Mouse (Mus musculus): ENCODE measurements around the gene Sike1. TPM values are rescaled to one million over a fixed set of nuclear protein-coding genes. Genes with fewer than 3 reads are reported as not detected.

The Sike1 gene
- polyA plus RNA-seq, 1 experiment: 20.0 TPM

GRCm38 (mm10) chr3:103020943-103021638 is 25.6 kb downstream of the Sike1 start:
- no peak for TF ChIP-seq POLR2A (IDR thresholded peaks at IDR 0.05; ENCODE audit: low read depth, low read length)
- TF ChIP-seq CTCF (conservative IDR thresholded peaks at IDR 0.05; ENCODE audit: insufficient read depth, insufficient read length, low read depth, low read length): no peak

GRCm38 (mm10) chr3:103026174-103026573 is 30.7 kb downstream of the Sike1 start:
- DNase-seq: no peak
- 92% methylated on average over 1 of the region's 1 CpGs for WGBS
- Histone ChIP-seq H3K27ac (ENCODE audit: insufficient read depth, low read depth, low read length) (no peak overlapping the region), H3K27me3 (replicated peaks; ENCODE audit: control insufficient read depth, insufficient read depth, low read length) (no peaks in the 10 kb centered on the region), H3K36me3 (ENCODE audit: control insufficient read depth, insufficient read depth, low read length) (peaks cover 4% of the 10 kb centered on the region), H3K4me1 (ENCODE audit: control insufficient read depth, insufficient read depth, low read length) (peaks cover 13% of the 10 kb centered on the region; the same call in 1 of the 2 replicates), H3K4me3 (ENCODE audit: insufficient read depth, low read depth, low read length) (no peak overlapping the region)
- no peak for TF ChIP-seq POLR2A (IDR thresholded peaks at IDR 0.05; ENCODE audit: low read depth, low read length)
- TF ChIP-seq CTCF (conservative IDR thresholded peaks at IDR 0.05; ENCODE audit: insufficient read depth, insufficient read length, low read depth, low read length): 0 out of 2 replicates have a peak, but pooled peaks have one; percentile 3

More at GRCm38 (mm10) chr3:103020943-103021638, 25.6 kb downstream of the Sike1 start:
- H3K4me3 ChIP-seq (ENCODE audit: insufficient read depth, low read depth, low read length): peak overlapping the region; percentile 84
- under 1% methylated on average over 34 of the region's 37 CpGs for WGBS
- peak; percentile 93 for DNase-seq
- H3K27ac ChIP-seq (ENCODE audit: insufficient read depth, low read depth, low read length): peak overlapping the region; percentile 91
- H3K36me3 ChIP-seq (ENCODE audit: control insufficient read depth, insufficient read depth, low read length): no peaks in the 10 kb centered on the region
- H3K4me1 ChIP-seq (ENCODE audit: control insufficient read depth, insufficient read depth, low read length): peaks cover 13% of the 10 kb centered on the region; the same call in 1 of the 2 replicates
- H3K27me3 ChIP-seq (replicated peaks; ENCODE audit: control insufficient read depth, insufficient read depth, low read length): no peaks in the 10 kb centered on the region

- Histone ChIP-seq H3K36me3 (ENCODE audit: control insufficient read depth, insufficient read depth, low read length) (peaks cover 11% of the 10 kb centered on the region; the same call in 1 of the 2 replicates), H3K27ac (ENCODE audit: insufficient read depth, low read depth, low read length) (no peak overlapping the region), H3K4me3 (ENCODE audit: insufficient read depth, low read depth, low read length) (no peak overlapping the region), H3K27me3 (replicated peaks; ENCODE audit: control insufficient read depth, insufficient read depth, low read length) (no peaks in the 10 kb centered on the region), H3K4me1 (ENCODE audit: control insufficient read depth, insufficient read depth, low read length) (no peaks in the 10 kb centered on the region; the same call in 1 of the 2 replicates)
- TF ChIP-seq POLR2A (IDR thresholded peaks at IDR 0.05; ENCODE audit: low read depth, low read length) (no peak), CTCF (conservative IDR thresholded peaks at IDR 0.05; ENCODE audit: insufficient read depth, insufficient read length, low read depth, low read length) (no peak)
- WGBS: 75% methylated on average over 6 of the region's 6 CpGs
- DNase-seq: no peak
These were observed 44.8 kb downstream of the Sike1 start for GRCm38 (mm10) chr3:103040285-103040684.

- Histone ChIP-seq H3K36me3 (ENCODE audit: control insufficient read depth, insufficient read depth, low read length) (peaks cover 11% of the 10 kb centered on the region; the same call in 1 of the 2 replicates), H3K27me3 (replicated peaks; ENCODE audit: control insufficient read depth, insufficient read depth, low read length) (no peaks in the 10 kb centered on the region), H3K27ac (ENCODE audit: insufficient read depth, low read depth, low read length) (no peak overlapping the region), H3K4me3 (ENCODE audit: insufficient read depth, low read depth, low read length) (no peak overlapping the region), H3K4me1 (ENCODE audit: control insufficient read depth, insufficient read depth, low read length) (no peaks in the 10 kb centered on the region; the same call in 1 of the 2 replicates)
- 76% methylated on average over 1 of the region's 1 CpGs for WGBS
- TF ChIP-seq POLR2A (IDR thresholded peaks at IDR 0.05; ENCODE audit: low read depth, low read length): no peak
- TF ChIP-seq CTCF (conservative IDR thresholded peaks at IDR 0.05; ENCODE audit: insufficient read depth, insufficient read length, low read depth, low read length): no peak
- no peak for DNase-seq
These were observed 45.4 kb downstream of the Sike1 start for GRCm38 (mm10) chr3:103040861-103041379.

- Histone ChIP-seq H3K27me3 (replicated peaks; ENCODE audit: control insufficient read depth, insufficient read depth, low read length) (no peaks in the 10 kb centered on the region), H3K4me3 (ENCODE audit: insufficient read depth, low read depth, low read length) (no peak overlapping the region), H3K27ac (ENCODE audit: insufficient read depth, low read depth, low read length) (no peak overlapping the region), H3K36me3 (ENCODE audit: control insufficient read depth, insufficient read depth, low read length) (peaks cover 6% of the 10 kb centered on the region; the same call in 1 of the 2 replicates), H3K4me1 (ENCODE audit: control insufficient read depth, insufficient read depth, low read length) (peaks cover 6% of the 10 kb centered on the region; the same call in 1 of the 2 replicates)
- DNase-seq: no peak
- WGBS: 91% methylated on average over 5 of the region's 5 CpGs
- TF ChIP-seq POLR2A (IDR thresholded peaks at IDR 0.05; ENCODE audit: low read depth, low read length) (no peak), CTCF (conservative IDR thresholded peaks at IDR 0.05; ENCODE audit: insufficient read depth, insufficient read length, low read depth, low read length) (no peak)
These were observed 60.6 kb downstream of the Sike1 start for GRCm38 (mm10) chr3:103056016-103056595.

GRCm38 (mm10) chr3:103057752-103058151 is 62.2 kb downstream of the Sike1 start:
- H3K4me3 ChIP-seq (ENCODE audit: insufficient read depth, low read depth, low read length): peak overlapping the region; percentile 75
- peaks cover 6% of the 10 kb centered on the region for H3K36me3 ChIP-seq (ENCODE audit: control insufficient read depth, insufficient read depth, low read length)
- DNase-seq: no peak
- peak overlapping the region; percentile 7; the same call in 1 of the 2 replicates for H3K27ac ChIP-seq (ENCODE audit: insufficient read depth, low read depth, low read length)
- no peak for TF ChIP-seq CTCF (conservative IDR thresholded peaks at IDR 0.05; ENCODE audit: insufficient read depth, insufficient read length, low read depth, low read length)
- TF ChIP-seq POLR2A (IDR thresholded peaks at IDR 0.05; ENCODE audit: low read depth, low read length): no peak
- 5% methylated on average over 10 of the region's 10 CpGs for WGBS
- H3K4me1 ChIP-seq (ENCODE audit: control insufficient read depth, insufficient read depth, low read length): peaks cover 6% of the 10 kb centered on the region; the same call in 1 of the 2 replicates
- no peaks in the 10 kb centered on the region for H3K27me3 ChIP-seq (replicated peaks; ENCODE audit: control insufficient read depth, insufficient read depth, low read length)

Other genes starting within 250 kb of the Sike1 start
- gene Tshb, start 213.0 kb upstream of the Sike1 start, polyA plus RNA-seq (2012; rRNA removed): not detected in 2 replicates
- gene Sycp1, start 59.6 kb upstream of the Sike1 start, polyA plus RNA-seq (2012; rRNA removed): not detected in 2 replicates
- 0.03 TPM in 1 of 2 replicates, not detected in the other for gene Nr1h5, start 31.6 kb upstream of the Sike1 start, polyA plus RNA-seq (2012; rRNA removed)
- gene Csde1, start 24.7 kb downstream of the Sike1 start, polyA plus RNA-seq (2012; rRNA removed): 26.7 and 42.5 TPM in 2 replicates
- gene Nras, start 62.6 kb downstream of the Sike1 start, polyA plus RNA-seq (2012; rRNA removed): 13.3 and 17.2 TPM in 2 replicates
- gene Ampd1, start 78.3 kb downstream of the Sike1 start, polyA plus RNA-seq (2012; rRNA removed): 0.04 and 5.1 TPM in 2 replicates
- 0.62 and 0.67 TPM in 2 replicates for gene Dennd2c, start 106.9 kb downstream of the Sike1 start, polyA plus RNA-seq (2012; rRNA removed)
- gene Bcas2, start 175.9 kb downstream of the Sike1 start, polyA plus RNA-seq (2012; rRNA removed): 24.0 and 27.7 TPM in 2 replicates